Mouse (Mus musculus) adrenal gland, adult 18-20 months (tissue): Measurements from ENCODE around the gene Get4. TPM values are rescaled to one million over a fixed set of nuclear protein-coding genes. Genes with fewer than 3 reads are reported as not detected.

Source experiments
- DNase-seq, 2 experiments: peaks; one replicate each; pipeline ENCODE4 v3.0.0; 2021 to 2022; ENCODE audit warnings: low spot score in 2 of 2
- total RNA-seq, 2 experiments: library from RNA; stranded (reverse); gene quantifications; 1 replicate in 1 of 2; 2 replicates in 1 of 2; pipeline ENCODE4 v1.2.3; 2021

The Get4 gene
- total RNA-seq, 2 experiments from 2014 or later = 65.4 to 93.6 TPM

DNA sequence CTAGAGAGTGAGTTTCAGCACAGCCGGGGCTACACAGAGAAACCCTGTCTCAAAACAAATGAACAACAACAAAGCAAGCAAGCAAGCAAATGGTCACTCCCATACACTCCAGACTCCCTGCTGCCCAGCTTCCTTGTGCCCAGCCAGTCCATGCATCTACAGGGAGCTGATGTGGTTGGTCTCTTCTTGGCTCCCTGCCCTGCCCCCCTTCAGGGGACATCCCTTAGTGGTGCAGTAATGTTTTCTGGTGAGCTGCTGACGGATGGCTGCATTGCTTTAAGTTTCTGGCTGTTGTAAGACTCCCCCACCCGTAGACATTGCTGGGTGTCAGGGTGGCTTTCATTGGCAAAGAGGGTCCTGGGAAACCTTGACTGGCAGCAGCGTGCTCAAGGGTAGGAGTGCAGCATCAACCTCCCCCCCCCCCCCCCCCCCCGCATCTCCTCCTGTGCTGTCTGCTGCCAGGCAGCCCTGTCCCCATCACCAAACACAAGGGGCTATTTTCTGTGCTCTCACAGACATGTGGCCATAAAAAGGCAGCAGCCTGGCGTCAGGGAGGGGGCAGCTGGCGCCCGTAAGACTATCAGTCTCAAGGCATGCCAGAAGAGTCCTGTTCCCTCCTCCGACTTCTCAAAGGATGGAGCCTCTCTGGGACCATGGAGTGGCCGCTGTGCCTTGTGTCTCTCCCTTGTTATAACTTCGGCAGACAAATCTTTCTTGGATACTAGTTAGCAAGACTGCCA lies 29.4 kb downstream of the Get4 start:
- no peak for DNase-seq

DNA sequence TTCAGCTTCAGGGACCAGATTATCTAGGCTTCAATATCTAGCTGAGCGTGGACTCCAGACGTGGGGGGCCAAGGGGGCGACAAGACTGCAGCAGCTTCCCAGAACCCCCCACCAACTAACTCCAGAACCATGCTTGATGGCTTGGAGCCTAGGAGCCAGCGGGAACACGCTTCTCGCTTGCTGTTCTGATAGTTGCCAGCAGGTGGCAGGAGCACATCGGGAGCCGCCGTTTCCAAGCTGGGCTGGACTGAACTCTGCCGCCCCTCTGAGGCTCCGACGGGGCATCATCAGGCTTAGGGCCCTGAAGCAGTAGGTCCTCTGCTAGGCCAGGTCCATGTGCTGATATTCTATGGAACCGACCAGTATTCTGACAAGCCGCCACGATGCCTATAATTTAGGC lies 30.1 kb downstream of the Get4 start:
- peak; percentile 88 to 91 for DNase-seq

DNA sequence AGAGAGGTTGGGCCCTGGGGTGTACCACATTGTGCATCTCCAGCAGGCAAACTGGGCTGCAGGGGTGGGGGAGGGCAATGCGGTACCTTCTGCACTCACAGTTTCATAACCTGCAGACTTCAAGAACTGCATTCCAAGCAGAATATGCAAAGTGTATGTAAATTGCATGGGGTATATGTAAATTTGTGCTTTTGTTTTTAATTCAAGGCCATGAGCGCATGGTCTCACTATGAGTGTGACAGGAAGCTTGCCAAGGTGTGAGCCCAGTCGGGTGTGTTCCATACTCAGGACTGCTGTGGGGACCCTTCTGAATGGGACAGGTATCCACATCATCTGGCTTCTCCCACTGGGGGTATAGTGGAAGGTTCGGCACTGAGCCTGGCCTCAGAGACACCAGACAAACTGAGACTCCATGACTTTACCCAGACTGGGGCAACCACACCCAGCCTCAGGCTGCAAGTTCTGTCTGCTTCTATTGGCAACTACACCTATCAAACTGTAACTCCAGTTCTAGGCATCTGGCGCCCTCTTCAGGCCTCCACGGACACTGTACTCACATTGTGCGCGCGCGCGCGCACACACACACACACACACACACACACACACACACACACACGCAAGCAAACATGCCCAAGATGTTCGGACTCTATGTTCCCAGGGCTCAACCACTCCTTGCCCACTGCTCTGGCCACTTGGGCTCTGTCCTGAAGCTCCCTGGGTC lies 31.5 kb downstream of the Get4 start:
- no peak for DNase-seq

GRCm38 (mm10) chr5:139285383-139286067 lies 33.4 kb downstream of the Get4 start:
- DNase-seq = no peak

DNA sequence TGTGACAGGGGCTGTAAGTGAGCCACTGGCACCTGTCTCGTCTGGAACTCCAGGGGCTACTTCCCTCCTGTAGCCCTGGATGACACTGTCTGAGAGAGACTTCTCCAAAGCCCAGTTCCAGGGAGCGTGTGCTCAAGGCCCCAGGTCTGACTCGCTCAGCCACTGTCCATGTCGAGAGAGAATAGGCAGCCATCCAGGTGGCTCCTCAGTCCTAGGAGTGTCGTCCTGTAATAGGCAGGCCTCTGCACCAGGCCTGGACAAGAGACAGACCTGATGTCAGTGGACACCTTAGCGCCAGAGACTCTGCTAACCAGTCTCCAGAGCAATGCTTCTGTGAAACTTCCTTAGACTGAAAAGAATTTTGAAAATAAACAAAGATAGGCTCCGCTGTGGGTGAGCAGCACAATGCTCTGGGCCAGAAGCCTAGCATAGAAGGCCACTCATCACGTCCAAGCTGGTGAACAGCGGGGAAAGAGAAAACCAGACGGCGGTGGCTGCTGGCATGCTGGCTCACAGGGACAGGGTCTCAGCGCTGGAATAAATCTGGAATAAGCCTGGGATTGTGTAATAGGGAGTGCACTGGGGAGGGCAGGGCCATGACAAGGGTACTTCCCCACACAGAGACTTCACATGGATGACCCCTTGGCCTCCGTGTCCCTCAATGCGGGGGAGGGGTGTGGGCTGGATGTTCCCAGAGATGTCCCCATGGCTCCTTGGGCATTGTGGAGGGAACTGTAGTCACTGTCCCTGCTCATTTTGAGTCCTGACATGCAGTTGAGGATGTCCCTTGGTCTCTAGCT lies 34.2 kb downstream of the Get4 start:
- DNase-seq = no peak

DNA sequence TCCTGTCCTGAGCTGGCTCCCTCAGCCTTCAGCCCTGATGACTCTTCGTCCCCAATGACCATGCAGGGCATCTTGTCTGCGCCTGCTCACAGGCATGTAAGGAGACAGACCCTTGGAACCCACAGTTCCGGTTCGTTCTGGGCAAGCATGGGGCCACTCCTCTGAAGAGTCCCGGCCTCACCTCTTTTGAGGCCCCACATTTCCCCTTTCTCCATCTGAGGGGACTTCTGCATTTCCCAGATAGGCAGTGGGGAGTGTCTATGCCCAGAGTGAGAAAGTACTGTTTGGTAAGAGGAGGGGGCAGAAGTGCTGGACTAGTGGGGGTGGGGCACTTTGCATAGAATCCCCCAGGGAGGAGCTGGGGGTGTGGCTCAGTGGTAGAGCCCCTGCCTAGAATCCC lies 35.0 kb downstream of the Get4 start:
- no peak for DNase-seq

DNA sequence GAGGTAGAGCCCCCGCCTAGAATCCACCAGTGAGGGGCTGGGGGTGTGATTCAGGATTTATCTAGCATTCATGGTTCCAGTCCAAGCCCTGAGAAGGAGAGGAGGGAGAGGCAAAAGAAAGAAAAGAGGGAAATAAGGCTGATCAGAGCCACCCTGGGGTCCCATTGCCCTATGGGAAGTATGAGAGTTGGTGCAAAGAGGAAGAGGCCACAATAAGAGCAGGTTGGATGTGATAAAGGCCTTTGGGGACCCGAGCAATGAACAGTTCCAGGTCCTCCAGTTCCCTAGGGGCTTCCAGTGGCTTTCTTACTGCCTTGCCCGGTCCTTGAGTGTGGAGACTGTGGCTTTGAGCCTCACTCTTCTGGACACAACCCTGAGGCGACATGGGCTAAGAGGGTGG lies 35.7 kb downstream of the Get4 start:
- no peak for DNase-seq

DNA sequence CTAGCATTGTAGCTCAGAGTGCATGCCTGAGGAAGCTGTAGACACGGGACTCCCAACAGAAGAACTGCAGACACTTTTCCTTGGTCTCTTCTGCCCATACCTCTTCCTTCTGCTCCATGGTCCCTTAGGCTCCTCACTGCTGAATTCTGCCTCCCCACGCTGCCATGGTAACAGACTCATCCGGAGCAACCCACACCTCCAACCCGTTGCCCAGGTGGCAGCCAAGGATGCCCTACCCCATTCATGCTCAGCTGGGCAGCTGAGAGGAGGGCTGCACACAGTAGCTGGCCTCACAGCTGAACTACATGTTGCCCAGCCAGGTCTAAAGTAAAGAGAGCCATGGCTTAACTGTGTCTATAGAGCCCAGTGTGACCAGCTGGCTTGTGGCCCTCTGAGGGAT lies 36.5 kb downstream of the Get4 start:
- DNase-seq = no peak

DNA sequence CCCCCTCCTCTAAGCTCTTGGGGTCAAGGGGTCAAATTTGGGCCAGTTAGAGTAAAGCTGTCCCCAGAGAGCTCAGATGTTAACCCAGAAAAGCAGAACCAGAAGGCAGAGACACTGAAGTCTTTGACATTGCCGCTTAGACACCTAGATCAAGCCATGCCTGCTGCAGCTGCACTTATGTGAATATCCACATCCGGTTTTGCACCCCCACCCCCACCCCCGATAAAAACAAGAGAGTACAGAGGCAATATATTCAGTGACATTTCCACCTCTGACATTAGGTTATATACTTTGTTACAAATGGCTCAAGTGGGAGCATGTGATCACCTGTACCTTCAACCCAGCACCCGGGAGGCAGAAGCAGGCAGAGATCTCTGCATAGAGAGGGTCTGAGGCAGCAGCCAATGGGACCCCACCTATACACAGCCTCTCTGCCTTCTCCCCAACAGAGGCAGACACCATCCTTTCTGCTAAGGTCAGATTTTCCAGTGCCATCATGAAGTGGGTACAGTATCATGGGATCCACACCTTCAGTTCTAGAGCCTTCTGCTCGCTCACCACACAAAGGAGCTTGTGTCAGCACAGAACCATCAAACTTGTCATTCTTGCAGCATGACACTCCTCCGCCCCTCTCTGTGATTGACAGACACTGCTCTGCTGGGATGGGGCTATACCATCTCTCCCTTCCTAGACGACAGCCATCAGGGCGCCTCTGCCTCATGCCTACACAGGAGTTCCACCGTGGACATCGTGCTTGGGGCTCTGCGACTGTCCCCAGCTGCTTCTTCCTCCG lies 38.5 kb downstream of the Get4 start:
- DNase-seq = no peak

- DNase-seq = no peak
These were observed 39.9 kb downstream of the Get4 start for GRCm38 (mm10) chr5:139291811-139292560.

DNA sequence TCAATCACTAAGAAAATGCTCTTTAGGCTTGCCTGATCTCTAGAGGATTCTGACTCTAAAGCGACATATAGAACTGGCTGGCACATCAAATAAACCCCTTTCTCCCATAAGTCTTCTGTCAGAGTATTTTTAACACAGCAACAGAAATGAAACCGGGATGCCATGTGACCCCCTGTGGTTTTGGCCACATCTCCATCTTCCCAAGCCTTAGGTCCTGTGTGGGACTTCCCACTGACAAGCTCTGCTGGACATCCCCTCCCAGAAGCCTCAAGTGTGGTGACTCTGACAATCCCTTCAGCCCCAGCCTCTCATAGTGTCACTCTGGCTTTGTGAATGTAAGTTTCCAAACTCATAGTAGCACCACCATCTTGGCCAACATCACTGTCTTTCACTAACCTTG lies 42.0 kb downstream of the Get4 start:
- DNase-seq = no peak

GRCm38 (mm10) chr5:139297092-139297491 lies 45.0 kb downstream of the Get4 start:
- DNase-seq = no peak

GRCm38 (mm10) chr5:139297745-139298144 lies 45.6 kb downstream of the Get4 start:
- DNase-seq = no peak

- no peak for DNase-seq
These were observed 50.0 kb downstream of the Get4 start for GRCm38 (mm10) chr5:139302101-139302500.

GRCm38 (mm10) chr5:139303646-139304061 lies 51.5 kb downstream of the Get4 start:
- DNase-seq = no peak

GRCm38 (mm10) chr5:139309946-139310345 lies 57.8 kb downstream of the Get4 start:
- no peak for DNase-seq

GRCm38 (mm10) chr5:139310477-139310876 lies 58.4 kb downstream of the Get4 start:
- no peak for DNase-seq

- DNase-seq = peak in 1 of 2 experiments; percentile 28
These were observed 59.7 kb downstream of the Get4 start for GRCm38 (mm10) chr5:139311822-139312221.

- no peak for DNase-seq
These were observed 61.4 kb downstream of the Get4 start for GRCm38 (mm10) chr5:139313536-139313935.
